Mouse (Mus musculus): ENCODE measurements around the gene Olfr27.

The Olfr27 gene

GRCm38 (mm10) chr9:39127831-39128230 lies at the start of gene Olfr27:
Gene Olfr27, plus strand, starts transcription at chr9:39128131.
- DNase-seq (ENCODE audit: low spot score) = no peak

GRCm38 (mm10) chr9:39078787-39079186 lies 49.1 kb upstream of the Olfr27 start, which contains the start of gene Olfr938:
Gene Olfr938, minus strand, starts transcription at chr9:39078887.
- DNase-seq (ENCODE audit: low spot score) = no peak

- DNase-seq (ENCODE audit: low spot score) = no peak
Observed at GRCm38 (mm10) chr9:39127326-39127725, 605 bp upstream of the Olfr27 start.

GRCm38 (mm10) chr9:39152401-39152800 lies 24.5 kb downstream of the Olfr27 start:
- no peak for DNase-seq (ENCODE audit: low spot score)

GRCm38 (mm10) chr9:39166004-39166403 lies 38.1 kb downstream of the Olfr27 start, which contains the start of gene Olfr943:
Gene Olfr943, plus strand, starts transcription at chr9:39166304.
- DNase-seq (ENCODE audit: low spot score) = no peak
